Mouse (Mus musculus) lung, postnatal 36 days (tissue): ENCODE data around the gene Unc5a.

Experiments
- DNase-seq: peaks from one replicate; pipeline ENCODE4 v3.0.0; 2022; ENCODE audit warnings: mixed read lengths

Gene Unc5a

DNA sequence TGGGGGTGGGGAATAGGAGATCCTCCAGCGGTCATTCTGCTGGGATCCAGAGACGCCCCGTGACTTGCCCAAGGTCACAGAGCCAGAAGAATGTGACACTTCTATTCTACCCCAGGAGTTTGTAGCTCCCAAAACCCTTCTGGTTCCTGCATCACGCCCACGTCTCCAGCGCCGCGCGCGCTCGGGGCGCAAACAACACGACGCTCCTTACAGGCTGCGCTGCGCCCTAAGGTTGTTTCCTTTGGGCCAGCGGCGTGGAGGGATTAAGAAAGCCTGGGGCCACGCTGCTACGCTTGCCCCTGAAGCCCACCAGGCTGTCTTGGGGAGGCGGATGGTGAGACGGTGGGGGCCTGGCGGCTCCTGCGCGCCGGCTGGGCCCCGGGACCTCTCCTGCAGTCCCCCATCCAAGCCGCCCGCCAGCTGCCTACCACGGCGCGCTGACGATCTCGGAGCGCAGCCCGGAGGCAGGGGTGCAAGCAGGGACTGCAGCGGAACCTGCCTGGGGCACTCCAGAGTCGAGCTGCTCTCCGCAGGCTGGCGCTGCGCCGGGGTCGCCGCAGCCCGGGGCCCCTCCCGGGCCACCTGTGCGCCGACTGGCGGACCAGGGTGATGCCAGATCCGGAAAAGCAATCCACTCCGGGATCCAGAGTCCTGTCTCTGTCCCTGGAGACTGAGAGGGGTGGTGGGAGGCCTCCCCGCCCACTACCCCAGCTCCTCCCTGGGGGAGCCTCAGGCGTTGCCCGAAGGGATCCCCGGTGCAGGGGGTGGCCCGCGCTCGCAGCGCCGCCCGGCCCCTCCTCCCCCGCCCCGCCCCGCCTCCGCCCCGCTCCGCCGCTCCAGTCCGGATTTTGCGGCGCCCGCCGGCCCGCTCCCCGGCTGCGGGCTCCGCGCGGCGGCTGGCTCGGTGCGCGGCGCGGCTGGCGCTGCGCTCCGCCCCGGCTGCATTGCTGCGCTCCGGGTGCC lies at the start of gene Unc5a:
Gene Unc5a (plus strand): TSS at position 881 of the 963 bp plus-strand sequence.
- no peak for DNase-seq

DNA sequence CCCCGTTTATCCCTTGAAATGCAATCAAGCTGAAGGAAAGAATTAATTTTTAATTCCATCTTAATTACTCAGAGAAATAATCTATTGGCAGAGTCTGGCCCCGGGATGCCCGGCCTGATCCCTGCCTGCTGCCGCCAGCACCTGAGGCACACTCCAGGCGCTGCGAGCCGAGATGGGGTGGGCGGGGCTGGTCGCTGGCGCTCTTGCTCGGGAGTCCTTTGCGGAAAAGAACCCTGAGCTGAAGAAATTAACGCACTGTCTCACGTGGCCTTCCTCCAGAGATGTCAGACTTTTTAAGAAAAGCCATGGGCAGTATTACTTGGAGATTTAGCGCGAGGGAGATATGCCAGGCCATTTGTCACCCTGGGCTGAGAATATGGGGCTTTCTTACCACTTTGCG lies 37.2 kb upstream of the Unc5a start:
- no peak for DNase-seq

DNA sequence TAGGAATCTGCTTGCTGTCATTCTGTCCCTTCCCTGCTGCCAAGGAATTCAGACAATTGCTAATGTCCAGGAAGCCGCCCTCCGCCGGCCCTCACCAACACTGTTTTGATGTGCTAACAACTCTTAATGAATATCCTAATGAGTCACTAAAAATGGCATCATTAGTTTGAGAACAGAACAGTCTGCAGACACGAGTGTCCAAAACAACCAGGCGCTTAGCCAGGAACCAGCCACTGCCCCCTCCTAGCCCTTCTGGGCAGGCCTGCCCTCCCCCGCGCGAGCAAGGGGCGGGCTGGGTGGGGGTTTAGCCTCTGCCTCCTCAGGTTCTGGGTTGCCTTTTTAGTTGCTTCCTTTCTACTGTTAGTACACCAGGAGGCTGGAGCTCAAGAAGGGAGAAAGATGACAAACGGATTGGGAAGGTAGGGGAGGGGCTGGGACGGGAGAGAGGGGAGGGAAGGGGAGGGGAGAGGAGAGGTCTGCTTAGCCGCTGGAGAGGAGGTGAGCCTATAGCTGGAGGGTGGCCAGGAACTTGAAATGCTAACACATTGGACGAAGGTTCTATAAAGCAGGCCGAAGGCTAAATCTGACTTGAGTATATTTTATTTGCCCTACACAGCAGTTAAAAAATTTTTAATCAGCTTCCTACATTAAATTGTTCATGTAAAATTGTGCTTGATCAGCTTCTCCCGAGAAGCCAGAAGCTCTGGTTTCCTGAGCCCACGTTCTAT lies 36.2 kb upstream of the Unc5a start:
- no peak for DNase-seq

DNA sequence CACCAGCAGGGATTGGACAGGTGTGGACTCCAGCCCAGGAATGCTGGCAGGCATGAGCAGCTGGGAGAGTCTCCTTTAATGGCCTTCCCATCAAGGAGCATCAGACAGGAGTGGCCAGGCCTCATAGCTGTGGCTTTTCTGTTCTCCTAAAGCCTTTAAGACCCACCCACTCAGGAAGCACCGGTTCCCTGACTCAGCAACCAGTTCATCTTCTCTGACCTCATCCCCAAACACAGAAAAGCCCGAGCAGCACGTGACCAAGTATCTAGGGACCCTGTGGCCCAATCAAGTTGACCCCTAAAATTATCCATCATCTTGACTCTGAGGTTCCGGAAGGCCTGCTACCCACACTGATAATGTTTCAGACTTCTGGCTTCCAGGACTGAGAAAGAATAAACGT lies 32.6 kb upstream of the Unc5a start:
- no peak for DNase-seq

DNA sequence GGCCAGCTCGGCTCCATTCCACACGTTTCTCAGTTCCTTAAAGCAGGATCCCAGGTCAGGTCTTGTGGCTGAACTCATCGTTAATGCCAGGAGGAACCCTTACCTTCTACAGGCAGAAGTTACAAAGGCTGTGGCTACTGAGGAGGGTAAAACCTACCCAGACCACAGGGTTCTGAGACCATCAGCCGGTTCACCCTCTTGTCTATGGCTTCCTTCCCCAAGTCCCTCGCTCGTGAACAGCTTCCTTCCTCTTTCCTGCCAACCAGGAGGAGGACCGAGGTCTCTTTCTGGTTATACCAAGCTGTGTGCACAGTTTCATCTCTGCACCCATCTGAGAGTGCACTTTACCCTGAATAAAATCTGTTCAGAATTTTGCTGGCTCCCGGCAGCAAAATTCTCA lies 30.3 kb upstream of the Unc5a start:
- DNase-seq: no peak

DNA sequence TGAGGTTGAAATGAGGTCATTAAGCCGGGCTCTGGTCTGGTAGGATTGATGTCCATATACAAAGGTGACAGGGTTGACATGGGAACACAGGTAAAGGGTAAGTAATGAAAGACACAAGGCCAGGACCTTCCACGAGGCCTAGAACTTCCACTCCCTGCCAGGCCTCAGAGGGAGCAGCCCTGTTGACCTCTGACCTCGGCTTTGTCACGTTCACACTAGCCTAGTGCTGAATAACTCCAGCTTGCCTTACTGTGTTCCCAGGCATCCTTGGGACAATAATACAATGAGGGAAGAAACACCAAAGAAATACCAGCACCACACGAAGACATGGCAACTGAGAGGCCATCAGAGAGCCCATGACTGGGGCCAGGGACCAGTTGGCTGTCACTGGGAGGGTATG lies 29.5 kb upstream of the Unc5a start:
- DNase-seq: no peak

DNA sequence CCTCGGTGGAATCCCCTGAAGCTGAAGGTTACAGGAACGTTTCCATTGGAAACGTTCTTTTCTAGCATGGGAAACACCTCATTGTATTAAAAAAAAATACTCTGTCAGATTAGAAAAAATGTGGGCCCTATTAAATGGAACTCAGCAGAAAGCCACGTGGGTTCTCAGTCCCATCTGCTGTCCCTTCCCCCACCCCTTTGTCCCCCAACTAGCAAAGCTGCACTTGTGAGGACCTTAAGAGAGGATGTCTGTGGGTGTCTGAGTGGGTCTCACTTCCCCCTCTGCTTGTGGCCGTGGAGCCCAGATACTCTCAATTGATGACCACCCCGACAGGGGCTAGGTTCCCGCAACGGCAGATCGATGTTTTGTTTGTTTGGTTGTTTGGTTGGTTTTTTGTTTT lies 27.5 kb upstream of the Unc5a start:
- DNase-seq: no peak

DNA sequence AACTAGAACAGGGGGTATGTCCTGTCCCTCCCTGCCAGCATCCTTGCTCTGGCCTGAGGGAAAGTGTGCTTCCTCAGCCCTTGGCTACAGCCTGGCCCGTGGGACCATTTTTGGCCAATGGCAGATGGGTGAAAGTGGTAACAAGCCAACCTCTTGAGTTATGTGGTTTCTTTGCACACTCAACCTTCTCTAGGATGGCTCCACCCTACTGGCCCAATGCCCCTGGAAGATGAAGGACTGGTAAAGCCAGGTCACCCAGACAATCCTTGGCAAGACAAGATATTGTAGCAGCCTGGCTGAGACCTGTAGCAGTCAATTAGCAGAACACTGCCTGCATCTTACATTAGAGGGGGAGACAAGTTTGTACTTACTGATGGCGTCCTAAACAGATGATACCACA lies 25.5 kb upstream of the Unc5a start:
- DNase-seq: no peak

DNA sequence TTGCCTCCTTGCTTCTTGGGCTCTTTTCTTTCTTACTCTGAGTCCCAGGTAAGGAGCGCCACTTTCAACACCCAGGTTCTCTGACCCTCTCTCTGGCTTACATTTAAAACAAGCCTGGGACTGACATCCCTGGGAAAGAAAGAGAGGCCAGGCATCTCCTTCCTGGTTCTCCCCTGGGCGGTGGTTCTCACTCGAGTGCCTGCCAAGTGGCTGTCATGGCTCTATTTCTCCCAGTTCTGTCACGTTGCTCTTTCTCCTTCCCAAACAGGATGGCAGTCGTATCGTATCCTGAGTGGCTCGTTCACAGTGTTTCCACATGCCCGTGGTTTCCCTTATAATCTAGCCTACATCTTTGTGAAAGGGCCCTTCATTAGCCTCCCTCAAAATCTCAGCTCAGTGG lies 23.7 kb upstream of the Unc5a start:
- no peak for DNase-seq

DNA sequence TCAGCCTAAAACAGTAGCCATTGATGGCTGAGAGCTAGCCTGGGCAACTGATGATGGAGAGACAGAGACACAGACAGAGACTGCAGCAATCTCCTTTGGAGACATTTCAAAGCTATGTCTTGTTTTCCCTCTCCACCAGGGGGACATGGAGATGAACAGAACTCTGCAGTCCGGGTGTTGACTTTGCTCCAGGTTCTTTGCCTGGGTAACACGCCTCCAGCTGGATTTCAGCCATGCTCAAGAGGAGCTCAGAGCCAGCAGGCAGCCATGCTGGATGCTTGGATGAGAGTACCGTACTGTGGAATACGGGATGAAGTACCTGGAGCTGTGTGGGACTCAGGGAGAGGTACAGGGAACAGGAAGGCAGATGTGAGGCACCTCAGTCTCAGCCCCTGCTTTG lies 22.6 kb upstream of the Unc5a start:
- DNase-seq: peak; percentile 6

DNA sequence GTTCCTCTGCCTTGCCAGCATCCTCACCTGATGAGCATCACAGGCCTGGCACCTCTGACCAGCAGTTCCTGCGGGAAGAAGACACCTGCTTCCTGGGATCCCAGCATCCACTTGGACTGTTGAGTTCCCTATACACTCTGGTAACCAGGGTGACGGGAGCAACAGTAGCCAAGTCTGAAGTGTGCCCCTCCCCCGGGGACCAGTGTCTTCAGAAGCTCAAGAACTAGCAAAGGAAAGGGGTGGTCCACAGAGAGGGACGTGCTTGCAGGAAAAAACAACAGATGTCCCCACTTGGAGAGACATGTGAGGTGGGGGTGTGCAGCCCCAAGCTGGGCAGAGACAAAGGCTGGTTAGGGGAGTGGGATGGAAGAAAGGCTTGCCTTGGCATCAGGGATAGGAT lies 19.1 kb upstream of the Unc5a start:
- DNase-seq: no peak

DNA sequence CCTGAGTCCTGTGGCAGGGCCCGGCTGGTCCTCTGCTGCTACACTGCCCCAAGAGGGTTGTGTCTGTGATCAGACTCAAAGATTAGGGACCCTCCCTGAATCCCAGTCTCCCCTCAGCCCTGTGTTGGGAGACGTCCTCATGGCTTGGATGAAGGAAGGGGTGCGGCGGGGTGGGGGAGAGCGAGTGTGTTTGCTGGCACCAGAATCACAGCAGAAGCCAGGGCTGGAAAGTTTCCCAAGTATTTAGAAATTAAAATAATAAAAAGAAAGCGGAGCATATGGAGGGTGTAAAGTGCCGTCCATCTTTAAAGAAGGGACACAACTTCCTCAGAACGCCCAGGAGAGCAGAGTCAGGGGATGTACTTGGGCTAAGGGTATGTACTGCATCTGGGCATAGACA lies 14.3 kb upstream of the Unc5a start:
- DNase-seq: no peak

DNA sequence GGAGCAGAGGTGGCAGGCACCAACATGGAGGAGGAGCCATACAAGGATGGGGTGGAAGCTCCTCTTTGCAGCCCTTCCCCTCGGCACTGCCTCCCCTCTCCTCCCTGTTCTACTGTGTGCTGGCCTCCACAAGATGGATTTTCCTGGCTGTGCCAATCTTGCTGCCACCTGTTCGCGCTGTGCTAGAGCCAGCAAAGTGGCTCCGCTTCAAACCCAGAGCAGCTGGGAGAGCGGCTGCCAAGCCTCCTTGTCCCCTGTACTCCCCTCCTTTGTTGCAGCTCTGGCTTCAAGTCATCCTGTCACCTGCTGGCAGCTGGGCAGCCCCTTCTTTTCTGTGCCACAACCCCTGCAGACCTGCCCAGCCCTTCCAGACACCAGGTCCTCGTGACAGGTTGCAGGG lies 13.0 kb upstream of the Unc5a start:
- no peak for DNase-seq

DNA sequence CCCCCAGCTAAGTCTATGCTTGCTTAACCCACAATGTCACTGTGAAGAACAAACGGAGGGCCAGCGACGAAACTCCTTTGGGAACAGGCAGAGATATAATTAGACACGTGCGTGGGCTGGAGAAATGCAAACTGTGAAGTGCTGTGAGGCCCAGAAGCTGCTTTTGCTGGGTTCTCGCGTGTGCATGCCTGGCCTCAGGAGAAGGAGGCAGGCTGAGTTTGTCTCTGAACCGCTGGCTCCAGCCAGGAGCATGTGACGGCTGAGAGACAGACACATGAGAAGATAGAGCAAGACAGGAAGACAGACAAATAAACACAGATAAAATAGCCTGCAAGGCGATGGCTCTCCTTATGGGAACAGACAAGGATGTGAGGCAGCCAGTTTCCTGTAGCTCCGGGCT lies 11.3 kb upstream of the Unc5a start:
- no peak for DNase-seq

DNA sequence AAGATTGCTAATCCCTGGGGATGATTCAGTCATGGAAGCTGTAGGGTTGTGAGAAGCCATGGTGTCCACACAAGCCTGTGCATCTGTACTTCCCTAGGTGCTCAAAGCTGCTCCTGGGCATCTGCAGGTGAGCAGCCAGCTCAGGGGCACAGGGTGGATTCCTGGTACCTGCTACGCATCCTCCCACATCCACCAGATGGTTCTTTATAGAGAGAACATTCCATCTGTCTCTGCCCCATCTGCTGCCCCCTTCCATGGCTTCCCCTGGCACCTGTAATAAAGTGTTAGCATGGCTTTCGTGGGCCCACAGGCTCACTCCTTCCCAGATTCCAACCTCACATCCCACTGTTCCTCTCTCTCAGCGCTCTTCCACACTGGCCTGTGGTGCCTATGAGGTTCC lies 10.7 kb upstream of the Unc5a start:
- no peak for DNase-seq

DNA sequence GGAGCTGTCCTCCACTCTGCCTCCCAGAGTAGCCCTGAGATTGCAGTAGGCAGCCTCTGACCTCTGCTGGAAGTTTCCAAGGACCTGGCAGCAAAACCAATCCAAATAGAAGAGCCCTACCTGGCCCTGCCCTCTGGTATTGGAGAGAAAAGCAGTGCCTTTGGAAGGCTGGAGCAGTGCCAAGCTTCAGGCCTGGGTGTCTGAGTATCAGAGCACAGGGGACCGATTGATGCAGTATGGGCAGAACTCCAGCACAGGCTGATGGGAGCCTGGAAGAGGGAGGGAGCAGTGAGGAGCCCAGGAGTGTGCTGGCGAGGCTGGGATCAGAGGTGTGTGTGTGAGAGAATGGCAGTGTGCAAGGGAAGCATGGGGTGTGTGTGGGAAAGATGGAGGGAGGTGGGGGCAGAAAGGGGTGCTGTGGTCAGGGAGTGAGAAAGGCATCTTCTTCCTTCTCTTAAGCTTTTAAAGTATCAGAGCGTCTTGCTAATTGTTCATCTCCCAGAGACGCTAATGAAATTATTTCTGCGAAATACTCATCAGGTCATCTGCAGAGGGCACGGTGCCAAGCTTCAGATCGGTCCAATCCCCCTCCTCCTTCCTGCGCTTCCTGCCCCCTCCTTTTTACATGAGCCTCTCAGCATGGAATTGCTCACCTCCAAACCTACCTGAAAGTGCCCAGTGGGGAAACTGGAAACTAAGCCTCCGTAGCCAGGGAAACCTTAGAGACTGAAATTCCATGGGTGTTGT lies 4.6 kb upstream of the Unc5a start:
- no peak for DNase-seq

DNA sequence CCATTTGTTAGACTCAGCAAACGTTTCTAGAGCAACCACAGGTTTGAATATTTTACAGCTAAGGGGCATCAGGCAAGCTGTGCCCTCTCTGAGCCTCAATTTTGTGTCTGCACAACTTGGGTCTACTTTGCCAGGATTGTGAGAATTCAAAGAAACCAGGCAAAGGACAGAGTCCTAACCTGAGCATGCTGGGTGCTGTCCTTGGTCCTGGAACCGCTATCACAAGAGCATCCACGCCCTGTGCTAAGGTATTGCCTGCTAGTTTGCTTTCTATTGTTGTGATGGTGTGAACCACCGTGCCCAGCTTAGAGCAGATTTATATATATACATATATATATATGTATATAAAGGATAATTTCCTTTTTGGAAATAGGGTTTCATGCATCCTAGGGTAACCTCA lies 3.9 kb upstream of the Unc5a start:
- peak; percentile 51 for DNase-seq

DNA sequence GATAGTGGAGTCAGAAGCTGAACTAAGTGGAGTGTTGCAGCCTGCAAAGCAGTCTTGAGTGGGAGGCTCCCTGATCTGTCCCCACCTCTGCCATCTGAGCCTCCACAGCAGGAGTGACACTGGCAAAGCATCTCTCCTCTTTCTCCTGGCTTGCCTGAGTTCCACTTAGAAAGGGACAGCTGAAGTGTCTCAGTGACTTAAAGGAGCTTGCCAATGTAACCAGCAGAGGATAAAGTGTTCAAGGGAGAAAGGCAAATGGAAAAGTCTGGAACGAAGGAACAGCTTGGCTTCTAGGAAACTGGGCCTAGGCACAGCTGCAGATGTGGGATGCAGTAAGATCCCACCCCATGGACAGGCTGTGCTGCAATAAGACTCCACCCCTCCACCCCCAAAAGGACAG lies 2.8 kb upstream of the Unc5a start:
- DNase-seq: no peak

DNA sequence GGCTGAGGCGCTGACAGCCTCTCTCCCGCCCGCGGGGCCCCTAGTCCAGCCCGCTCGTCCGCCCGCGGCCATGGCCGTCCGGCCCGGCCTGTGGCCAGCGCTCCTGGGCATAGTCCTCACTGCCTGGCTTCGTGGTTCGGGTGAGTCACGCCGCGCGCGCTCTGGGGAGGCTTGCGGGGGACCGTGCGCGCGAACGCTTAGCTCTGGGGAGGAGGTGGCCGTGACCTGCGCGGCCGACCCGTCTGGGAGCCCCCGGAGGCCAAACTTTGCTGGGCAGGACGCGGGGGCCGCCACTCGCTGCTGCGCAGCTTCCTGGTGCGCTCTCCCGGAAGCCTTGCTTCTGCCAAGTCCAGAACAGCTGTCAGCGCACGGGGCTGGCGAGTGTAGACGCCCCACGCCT lies 381 bp downstream of the Unc5a start:
- DNase-seq: peak; percentile 10

DNA sequence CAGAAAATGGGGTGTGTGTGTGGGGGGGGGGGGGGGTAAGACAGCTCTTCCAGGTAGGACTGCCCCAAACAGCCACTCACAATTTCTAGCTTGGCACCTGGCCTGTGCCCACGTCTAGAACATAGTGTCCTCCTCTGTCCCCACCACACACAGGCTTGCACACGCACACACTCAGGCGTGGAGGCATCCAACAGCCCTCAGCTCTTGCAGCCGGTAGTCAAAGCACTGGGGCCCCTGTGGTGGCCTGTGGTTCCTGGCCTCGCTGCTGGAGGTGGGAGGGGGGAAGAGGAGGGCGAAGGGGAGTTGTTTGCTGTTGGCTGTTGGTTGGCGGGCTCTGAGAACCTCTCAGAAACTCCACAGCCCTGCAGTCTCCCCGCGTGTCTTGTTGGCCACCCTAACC lies 920 bp downstream of the Unc5a start:
- DNase-seq: no peak

DNA sequence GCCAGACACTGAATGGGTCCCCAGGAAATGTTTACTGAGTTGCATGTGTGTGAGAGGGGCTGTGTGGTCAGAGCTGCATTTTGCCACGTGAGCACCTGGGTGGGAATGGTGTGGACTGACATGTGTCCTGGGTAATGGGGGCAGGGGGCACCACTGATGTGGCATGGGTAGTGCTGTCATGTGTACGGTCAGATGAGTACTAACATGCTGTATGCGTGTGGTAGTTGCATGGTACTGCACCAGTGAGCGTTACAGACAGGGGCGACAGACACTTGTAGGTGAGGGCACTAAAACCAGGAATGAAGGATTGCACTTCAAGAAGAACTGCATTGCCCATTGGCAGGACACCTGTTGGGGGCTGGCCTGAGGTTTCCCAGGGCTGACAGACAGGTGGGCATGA lies 2.0 kb downstream of the Unc5a start:
- no peak for DNase-seq

DNA sequence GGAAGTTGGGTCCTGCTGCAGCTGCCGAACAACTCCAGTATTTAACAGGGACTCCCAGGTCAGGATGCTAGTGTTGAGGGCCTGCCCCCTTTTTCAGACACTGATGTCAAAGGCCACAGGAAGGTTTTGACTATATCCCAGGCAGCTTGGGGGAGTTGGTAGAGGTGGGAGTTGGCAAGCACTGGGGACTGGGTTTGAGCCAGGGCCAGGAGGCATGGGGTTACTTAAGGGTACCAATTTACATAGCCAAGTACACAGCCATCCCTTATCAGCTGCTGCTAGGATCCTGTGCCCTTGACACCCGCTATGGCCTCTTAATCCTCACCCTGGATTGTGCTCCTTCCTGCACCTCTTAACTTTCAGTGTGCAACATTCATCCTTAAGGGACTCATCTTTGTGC lies 5.5 kb downstream of the Unc5a start:
- DNase-seq: no peak

DNA sequence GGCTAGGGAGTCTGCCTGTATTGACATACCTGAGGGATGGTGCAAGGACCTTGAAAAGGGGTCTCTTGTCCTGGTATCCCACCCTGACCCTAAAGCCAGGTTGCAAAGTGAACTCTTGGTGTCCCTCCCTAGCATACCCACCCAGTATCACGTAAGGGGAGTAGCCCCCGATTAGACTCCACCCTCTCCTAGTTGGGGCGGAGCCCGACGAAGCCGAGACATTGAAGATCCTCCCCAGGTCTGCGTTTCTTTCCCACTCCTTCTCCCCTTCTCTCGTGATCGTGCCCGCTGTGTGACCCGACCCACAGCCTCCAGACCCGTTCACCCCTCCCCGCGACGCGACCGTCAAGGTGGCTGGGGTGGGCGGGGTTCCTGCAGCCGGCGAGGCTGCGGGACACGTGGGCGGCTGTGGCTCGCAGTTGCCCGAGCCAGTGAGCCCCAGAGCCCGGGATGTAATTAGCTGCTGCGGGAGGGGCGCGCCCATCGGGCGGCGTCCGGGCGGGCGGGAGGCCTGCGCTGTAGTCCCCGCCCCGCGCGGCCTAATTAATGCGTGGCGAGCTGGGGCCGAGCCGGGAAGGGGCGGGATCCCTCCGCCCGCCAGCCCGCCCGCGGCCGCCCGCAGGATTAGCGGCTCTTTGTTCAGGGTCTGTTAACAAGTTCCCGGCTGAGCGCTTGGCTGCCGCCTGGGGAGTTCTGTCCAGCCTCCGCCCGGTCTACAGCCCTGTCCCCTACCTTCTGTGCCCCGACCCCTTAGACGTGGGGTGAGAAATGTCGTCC lies 6.7 kb downstream of the Unc5a start:
- DNase-seq: peak; percentile 20
